Mouse (Mus musculus) forebrain, embryonic 13.5 days (tissue): ENCODE measurements around the gene Camta1. TPM values are rescaled to one million over a fixed set of nuclear protein-coding genes. Genes with fewer than 3 reads are reported as not detected.

Source experiments
- ATAC-seq: fragments of 200-750 bp; cut with Nextera tagmentation; 2 replicates; pipeline ENCODE4 v1.8.0; 2017
- H3K27ac ChIP-seq: fragments of 300-500 bp; sonication (generic); 2 replicates; pipeline ENCODE4 v1.5.1; 2015; ENCODE audit warnings: inconsistent platforms, mild to moderate bottlenecking, moderate library complexity
- H3K27me3 ChIP-seq: fragments of 300-500 bp; sonication (generic); 2 replicates; pipeline ENCODE4 v1.6.1; 2015; ENCODE audit warnings: mild to moderate bottlenecking, inconsistent platforms
- H3K36me3 ChIP-seq: fragments of 300-500 bp; sonication (generic); 2 replicates; pipeline ENCODE4 v1.6.1; 2015; ENCODE audit warnings: mild to moderate bottlenecking, inconsistent platforms; ENCODE audit not compliant: poor library complexity, severe bottlenecking
- H3K4me1 ChIP-seq: fragments of 300-500 bp; sonication (generic); 2 replicates; pipeline ENCODE4 v1.6.1; 2015; ENCODE audit warnings: inconsistent platforms
- H3K4me2 ChIP-seq: fragments of 300-500 bp; sonication (generic); 2 replicates; pipeline ENCODE4 v1.6.1; 2015; ENCODE audit warnings: inconsistent platforms, mild to moderate bottlenecking, moderate library complexity
- H3K4me3 ChIP-seq: fragments of 300-500 bp; sonication (generic); 2 replicates; pipeline ENCODE4 v1.5.1; 2015; ENCODE audit warnings: mild to moderate bottlenecking, inconsistent platforms
- H3K9ac ChIP-seq: fragments of 300-500 bp; sonication (generic); 2 replicates; pipeline ENCODE4 v1.6.1; 2015; ENCODE audit warnings: mild to moderate bottlenecking, inconsistent platforms
- H3K9me3 ChIP-seq: fragments of 300-500 bp; sonication (generic); replicated peaks from 2 replicates; pipeline ENCODE4 v1.6.1; 2016; ENCODE audit warnings: inconsistent platforms
- WGBS: fragments of 180-500 bp; shearing (Covaris S2); methylation state at CpG from one replicate; pipeline ENCODE4 v1.1.7; 2015; 5-methylcytosine and 5-hydroxymethylcytosine counted together
- polyA plus RNA-seq: library from polyadenylated mRNA; unstranded; fragments of >200 nt; fragmentation: Nextera tagmentation; extraction: Ambion mirVana; gene quantifications from 2 replicates; pipeline ENCODE4 v1.2.1, GENCODE M21; 2015

The Camta1 gene
- polyA plus RNA-seq, 1 experiment from 2014 or later: 150 TPM

DNA sequence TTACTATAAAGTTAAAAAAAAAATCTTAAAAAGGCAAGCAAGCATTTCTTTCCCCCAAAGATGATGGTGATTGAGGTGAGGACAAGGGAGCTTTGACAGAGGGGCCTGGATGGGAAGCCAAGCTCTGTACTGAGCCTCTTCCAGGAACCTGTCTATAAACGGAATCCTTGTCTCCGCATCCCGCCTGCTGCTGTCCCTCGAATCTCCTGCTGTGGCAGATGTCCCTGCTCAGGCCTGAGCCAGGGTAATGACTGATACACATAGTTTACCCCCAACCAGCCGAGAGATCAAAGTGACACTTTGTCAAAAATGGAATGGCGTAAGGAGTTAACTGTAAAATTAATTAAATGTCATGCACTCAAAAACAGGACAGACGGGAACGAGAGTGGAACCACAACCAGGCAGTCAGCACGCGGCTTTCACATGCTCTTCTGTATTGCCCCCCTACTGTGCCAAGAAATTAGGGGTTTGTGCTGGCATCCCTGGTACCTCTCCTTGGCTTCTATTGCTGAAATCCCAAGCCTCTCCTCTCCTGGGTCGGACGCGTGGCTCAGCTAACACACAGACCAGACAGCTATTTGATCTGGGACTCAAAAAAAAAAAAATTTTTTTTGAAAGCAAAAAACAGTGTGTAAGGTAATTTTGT, 37.0 kb upstream of the Camta1 start:
- Histone ChIP-seq H3K4me1 (no peaks in the 10 kb centered on the region), H3K4me3 (no peak overlapping the region), H3K36me3 (no peaks in the 10 kb centered on the region), H3K9ac (no peak overlapping the region; the same call in 1 of the 2 replicates), H3K4me2 (no peak overlapping the region), H3K9me3 (0 out of 2 replicates have a peak, but pooled peaks cover 8% of the 10 kb centered on the region), H3K27me3 (0 out of 2 replicates have a peak, but pooled peaks cover 7% of the 10 kb centered on the region), H3K27ac (no peak overlapping the region)
- no peak for ATAC-seq
- 56% methylated on average over 13 of the region's 13 CpGs for WGBS

DNA sequence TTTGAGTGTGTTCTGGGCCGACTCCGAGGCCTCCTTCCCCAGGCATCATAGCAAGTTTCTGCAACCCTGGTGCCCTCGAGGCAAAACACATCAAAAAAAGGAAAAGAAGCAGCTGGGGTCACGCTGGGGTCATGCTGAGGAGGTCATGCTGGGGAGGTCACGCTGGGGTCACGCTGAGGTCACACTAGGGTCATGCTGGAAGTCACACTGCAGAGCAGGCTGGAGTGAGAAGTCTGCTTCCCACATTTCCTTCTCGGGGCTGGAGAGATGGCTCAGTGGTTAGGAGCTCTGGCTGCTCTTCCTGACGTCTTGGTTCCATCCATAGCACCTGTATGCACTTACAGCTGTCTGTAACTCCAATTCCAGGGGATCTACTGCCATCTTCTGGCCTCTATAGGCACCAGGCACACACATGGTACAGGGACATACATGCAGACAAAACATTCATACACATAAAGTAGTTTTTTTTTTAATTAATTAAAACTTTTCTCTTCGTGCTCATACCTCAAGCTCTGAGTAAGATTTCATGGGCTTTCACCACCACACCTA, 35.5 kb upstream of the Camta1 start:
- no peaks in the 10 kb centered on the region for H3K27me3 ChIP-seq
- H3K9ac ChIP-seq: no peak overlapping the region
- H3K27ac ChIP-seq: no peak overlapping the region
- WGBS: 73% methylated on average over 9 of the region's 9 CpGs
- H3K4me3 ChIP-seq: no peak overlapping the region
- no peaks in the 10 kb centered on the region for H3K36me3 ChIP-seq
- H3K4me2 ChIP-seq: no peak overlapping the region
- no peaks in the 10 kb centered on the region for H3K4me1 ChIP-seq
- ATAC-seq: no peak
- 0 out of 2 replicates have a peak, but pooled peaks cover 8% of the 10 kb centered on the region for H3K9me3 ChIP-seq

DNA sequence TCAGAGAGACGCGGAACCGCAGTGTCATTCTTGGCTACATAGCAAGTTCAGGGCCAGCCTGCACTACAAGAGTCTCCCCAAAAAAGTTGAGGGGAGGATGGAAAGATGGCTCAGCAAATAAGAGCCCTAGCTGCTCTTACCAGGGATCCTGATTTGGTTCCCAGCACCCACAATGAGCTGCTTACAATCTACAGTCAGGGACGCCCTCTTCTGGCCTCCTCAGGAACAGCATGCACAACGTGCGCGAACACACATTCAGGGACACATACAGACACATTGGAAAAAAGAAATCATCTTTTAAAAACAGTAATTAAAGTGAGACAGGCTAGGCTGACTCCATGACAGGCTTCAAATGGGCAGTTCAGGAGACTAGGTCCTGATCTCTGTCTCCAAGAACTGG, 33.9 kb upstream of the Camta1 start:
- H3K36me3 ChIP-seq: no peaks in the 10 kb centered on the region
- no peaks in the 10 kb centered on the region for H3K27me3 ChIP-seq
- 87% methylated on average over 7 of the region's 7 CpGs for WGBS
- no peaks in the 10 kb centered on the region for H3K4me1 ChIP-seq
- H3K9me3 ChIP-seq: 0 out of 2 replicates have a peak, but pooled peaks cover 8% of the 10 kb centered on the region
- H3K4me3 ChIP-seq: no peak overlapping the region
- ATAC-seq: no peak
- no peak overlapping the region for H3K27ac ChIP-seq
- no peak overlapping the region for H3K9ac ChIP-seq
- no peak overlapping the region for H3K4me2 ChIP-seq

DNA sequence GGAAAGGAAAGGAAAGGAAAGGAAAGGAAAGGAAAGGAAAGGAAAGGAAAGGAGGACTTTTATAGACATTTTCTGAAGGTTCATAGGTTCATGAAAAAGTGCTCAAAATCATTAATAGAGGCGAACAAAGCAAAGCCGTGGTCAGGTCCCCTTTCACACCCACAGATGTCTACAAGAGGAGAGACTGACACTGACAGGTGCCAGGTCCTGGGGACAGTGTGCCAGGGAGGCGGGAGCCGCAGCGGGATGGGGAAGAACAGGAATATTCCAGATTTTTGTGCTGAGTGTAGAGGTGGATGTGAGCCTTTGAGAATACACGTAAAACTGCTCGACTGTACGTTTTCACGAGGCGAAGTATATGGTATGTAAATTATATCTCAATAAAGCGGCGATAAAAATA, 33.2 kb upstream of the Camta1 start:
- Histone ChIP-seq H3K4me2 (no peak overlapping the region), H3K9ac (no peak overlapping the region), H3K27me3 (no peaks in the 10 kb centered on the region), H3K4me3 (no peak overlapping the region), H3K27ac (no peak overlapping the region), H3K9me3 (0 out of 2 replicates have a peak, but pooled peaks cover 8% of the 10 kb centered on the region), H3K36me3 (no peaks in the 10 kb centered on the region), H3K4me1 (no peaks in the 10 kb centered on the region)
- 95% methylated on average over 12 of the region's 12 CpGs for WGBS
- no peak for ATAC-seq

DNA sequence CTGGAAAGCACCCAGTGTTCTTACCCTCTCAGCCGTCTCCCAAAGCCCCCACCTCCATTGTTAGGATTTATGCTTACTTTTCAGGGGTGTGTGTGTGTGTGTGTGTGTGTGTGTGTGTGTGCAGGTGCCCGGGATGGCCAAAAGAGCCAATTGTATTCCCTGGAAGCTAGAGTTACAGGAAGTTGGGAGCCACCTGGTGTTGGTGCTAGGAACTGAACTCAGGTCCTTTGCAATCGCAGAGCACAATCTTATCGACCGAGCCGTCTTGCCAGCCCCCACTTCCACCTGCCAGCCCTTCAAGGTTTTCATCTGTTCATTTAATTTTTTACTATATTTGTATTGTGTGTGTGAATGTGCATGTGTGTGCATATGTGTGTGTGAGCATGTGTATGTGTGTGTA, 31.6 kb upstream of the Camta1 start:
- Histone ChIP-seq H3K4me2 (no peak overlapping the region), H3K4me1 (no peaks in the 10 kb centered on the region), H3K27ac (no peak overlapping the region), H3K9ac (no peak overlapping the region), H3K4me3 (no peak overlapping the region), H3K36me3 (no peaks in the 10 kb centered on the region), H3K9me3 (0 out of 2 replicates have a peak, but pooled peaks cover 8% of the 10 kb centered on the region), H3K27me3 (no peaks in the 10 kb centered on the region)
- ATAC-seq: no peak
- 75% methylated on average over 6 of the region's 6 CpGs for WGBS

DNA sequence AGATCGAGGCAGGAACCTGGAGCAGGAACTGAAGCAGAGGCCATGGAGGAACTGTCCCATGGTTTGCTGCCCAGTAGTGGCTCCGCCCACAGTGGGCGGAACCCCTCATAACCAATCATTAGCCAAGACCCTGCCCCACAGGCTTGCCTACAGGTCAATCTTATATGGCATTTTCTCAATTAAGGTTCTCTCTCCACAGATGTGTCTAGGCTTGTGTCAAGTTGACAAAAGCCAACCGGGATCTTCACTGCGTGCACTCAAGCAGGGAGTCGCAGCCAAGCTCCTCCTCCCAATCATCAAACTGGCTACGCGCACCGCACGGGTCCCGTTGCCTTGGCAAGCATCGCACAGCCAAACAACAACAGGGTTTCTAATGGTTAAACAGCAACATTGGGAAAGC, 19.9 kb upstream of the Camta1 start:
- H3K9ac ChIP-seq: no peak overlapping the region
- H3K27me3 ChIP-seq: peaks cover 3% of the 10 kb centered on the region; the same call in 1 of the 2 replicates
- H3K4me1 ChIP-seq: no peaks in the 10 kb centered on the region
- H3K9me3 ChIP-seq: peaks cover 3% of the 10 kb centered on the region; the same call in 1 of the 2 replicates
- WGBS: 90% methylated on average over 12 of the region's 12 CpGs
- ATAC-seq: no peak
- H3K36me3 ChIP-seq: no peaks in the 10 kb centered on the region
- no peak overlapping the region for H3K4me3 ChIP-seq
- no peak overlapping the region for H3K27ac ChIP-seq
- no peak overlapping the region for H3K4me2 ChIP-seq

DNA sequence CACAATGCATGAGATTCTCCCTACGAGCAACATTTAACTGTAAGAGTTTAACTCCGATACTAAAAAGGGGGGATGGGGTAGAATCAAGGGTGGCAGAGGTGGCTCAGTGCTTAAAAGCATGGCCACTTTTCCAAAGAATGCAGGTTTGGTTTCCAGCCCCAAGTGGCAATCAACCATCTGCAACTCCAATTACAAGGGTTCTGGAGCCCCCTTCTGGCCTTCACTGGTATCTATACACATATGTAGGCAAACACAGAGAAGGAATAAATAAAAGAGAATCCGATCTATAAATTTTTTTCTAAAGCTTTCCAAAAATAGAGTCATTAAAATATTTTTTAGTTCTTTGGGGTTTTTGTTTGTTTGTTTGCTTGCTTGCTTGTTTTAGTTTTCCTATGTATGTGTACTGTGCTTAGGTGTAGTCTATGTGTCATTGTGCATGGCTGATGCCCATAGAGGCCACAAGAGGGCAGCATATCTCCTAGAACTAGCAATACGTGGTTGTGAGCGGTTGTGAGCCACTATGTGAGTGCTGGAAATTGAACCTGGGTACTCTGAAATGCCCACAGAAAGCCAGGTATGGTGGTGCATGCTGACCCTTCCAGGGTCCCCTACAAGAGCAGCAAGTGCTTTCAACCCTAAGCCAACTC, 18.5 kb upstream of the Camta1 start:
- no peak overlapping the region for H3K4me2 ChIP-seq
- no peaks in the 10 kb centered on the region; the same call in 1 of the 2 replicates for H3K4me1 ChIP-seq
- H3K36me3 ChIP-seq: no peaks in the 10 kb centered on the region
- H3K9me3 ChIP-seq: peaks cover 3% of the 10 kb centered on the region; the same call in 1 of the 2 replicates
- H3K27me3 ChIP-seq: peaks cover 9% of the 10 kb centered on the region; the same call in 1 of the 2 replicates
- no peak overlapping the region for H3K27ac ChIP-seq
- ATAC-seq: no peak
- H3K9ac ChIP-seq: no peak overlapping the region
- WGBS: 76% methylated on average over 5 of the region's 5 CpGs
- H3K4me3 ChIP-seq: no peak overlapping the region

DNA sequence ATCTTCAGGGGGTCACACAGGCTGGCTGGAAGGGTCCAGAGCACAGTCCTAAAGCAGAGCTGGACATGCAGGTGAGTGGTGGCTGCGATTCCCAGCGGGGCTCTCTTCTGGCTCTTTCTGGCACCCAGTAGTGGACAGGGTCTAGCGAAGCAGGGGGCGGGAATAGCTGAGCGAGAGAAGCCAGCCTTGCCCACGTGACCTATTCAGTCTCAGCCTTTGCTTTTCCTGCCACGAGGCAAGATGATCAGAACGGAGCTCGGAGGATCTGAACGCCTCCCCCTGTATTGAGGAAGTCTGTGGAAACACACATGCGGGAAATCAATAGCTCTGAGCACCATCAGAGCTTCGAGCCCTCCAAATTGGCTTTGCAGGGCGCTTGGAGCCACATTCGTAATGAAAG, 14.7 kb upstream of the Camta1 start:
- H3K4me3 ChIP-seq: no peak overlapping the region
- H3K4me2 ChIP-seq: 0 out of 2 replicates have a peak overlapping the region, but pooled peaks have one; percentile 16
- WGBS: 56% methylated on average over 14 of the region's 14 CpGs
- H3K9me3 ChIP-seq: peaks cover 3% of the 10 kb centered on the region; the same call in 1 of the 2 replicates
- H3K36me3 ChIP-seq: no peaks in the 10 kb centered on the region
- H3K27me3 ChIP-seq: peaks cover 13% of the 10 kb centered on the region; the same call in 1 of the 2 replicates
- H3K4me1 ChIP-seq: no peaks in the 10 kb centered on the region; the same call in 1 of the 2 replicates
- no peak overlapping the region for H3K9ac ChIP-seq
- no peak for ATAC-seq
- H3K27ac ChIP-seq: no peak overlapping the region

DNA sequence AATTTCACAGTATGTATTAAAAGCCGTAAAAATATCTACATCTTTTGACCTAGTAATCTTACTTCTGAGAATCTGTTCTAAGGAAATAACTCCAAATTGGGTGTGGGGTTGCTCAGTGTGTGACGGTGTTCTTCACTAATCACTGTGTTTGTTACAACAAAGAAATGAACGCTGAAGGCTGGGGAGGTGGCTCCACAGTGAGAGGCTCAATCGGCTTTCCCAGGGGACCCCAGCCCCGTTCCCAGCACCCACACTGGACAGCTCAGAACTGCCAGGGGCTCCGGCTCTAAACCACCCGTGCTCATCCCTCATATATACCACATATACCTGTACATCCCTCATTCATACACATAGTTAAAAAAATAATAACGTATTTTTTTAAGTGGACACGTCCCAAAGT, 1.8 kb upstream of the Camta1 start:
- H3K9ac ChIP-seq: peak overlapping the region; percentile 71; the same call in 1 of the 2 replicates
- ATAC-seq: no peak
- 50% methylated on average over 9 of the region's 9 CpGs for WGBS

DNA sequence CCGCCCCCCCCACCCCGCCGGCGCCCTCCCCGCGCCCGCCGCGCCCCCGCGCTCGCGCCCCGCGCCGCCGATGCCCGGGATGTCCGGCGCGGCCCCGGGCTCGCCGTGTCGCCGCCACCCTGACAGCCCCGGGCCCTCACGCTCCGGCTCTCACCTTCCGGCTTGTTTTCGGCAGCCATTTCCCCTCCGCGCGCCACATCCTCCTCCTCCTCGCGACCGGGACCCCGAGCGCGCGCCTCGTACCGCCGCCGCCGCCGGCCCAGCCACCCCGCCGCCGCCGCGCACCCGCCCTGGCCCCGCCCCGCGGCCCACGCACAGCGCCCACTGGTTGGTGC, 238 bp downstream of the Camta1 start:
- ATAC-seq: no peak
- Histone ChIP-seq H3K9ac (peak overlapping the region; percentile 80), H3K4me1 (peaks cover 22% of the 10 kb centered on the region), H3K4me2 (peak overlapping the region; percentile 91), H3K27me3 (no peaks in the 10 kb centered on the region), H3K27ac (peak overlapping the region; percentile 70; the same call in 1 of the 2 replicates), H3K36me3 (peaks cover 9% of the 10 kb centered on the region; the same call in 1 of the 2 replicates), H3K4me3 (peak overlapping the region; percentile 75), H3K9me3 (no peaks in the 10 kb centered on the region)
- 1% methylated on average over 20 of the region's 58 CpGs for WGBS

More for the DNA sequence above, 1.8 kb upstream of the Camta1 start:
- Histone ChIP-seq H3K27me3 (no peaks in the 10 kb centered on the region), H3K9me3 (no peaks in the 10 kb centered on the region), H3K4me3 (peak overlapping the region; percentile 75; the same call in 1 of the 2 replicates), H3K4me2 (peak overlapping the region; percentile 80), H3K4me1 (peaks cover 22% of the 10 kb centered on the region), H3K27ac (no peak overlapping the region), H3K36me3 (peaks cover 4% of the 10 kb centered on the region; the same call in 1 of the 2 replicates)

DNA sequence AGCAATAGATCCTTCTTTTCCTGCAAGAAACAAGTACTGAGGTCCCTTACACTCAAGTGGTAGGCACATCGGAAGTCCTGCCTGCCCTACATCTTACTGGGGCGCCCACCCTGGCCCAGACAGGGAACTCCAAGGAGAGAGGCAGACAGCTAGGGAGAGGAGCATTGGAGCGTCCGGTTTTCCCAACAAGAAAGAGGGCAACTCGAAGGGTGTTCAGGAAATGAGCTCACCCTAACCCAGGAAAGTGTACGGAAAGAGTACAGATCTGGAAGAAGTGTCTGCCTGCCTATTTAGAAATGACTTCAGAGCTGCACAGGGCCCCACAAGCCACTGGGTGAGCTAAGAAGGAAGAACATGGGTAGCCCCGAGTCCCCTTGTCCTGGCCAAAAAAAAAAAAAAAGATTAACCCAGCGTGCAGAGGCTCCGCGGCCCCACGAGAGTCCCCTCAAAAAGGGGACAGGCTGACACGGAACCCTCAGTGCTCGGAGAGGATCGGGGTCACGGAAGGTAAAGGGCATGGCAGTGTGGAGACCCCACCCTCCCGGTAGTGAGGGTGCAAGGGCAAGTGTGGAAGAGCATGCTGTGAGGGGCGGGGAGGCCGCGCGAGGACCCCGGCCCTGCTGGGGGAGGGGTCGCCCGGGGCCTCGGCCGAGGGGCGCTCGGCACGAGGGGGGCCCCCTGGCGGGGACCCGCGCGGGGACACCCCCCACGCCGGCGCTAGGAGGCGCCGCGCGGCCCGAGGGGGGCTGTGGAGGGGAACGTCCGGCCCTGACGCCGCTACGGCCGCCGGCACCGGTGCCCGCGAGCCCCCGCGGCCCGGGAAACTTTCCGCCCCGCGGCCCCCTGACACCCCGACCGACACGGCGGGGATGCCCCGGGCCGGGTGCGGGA, 990 bp downstream of the Camta1 start:
- peaks cover 9% of the 10 kb centered on the region; the same call in 1 of the 2 replicates for H3K36me3 ChIP-seq
- WGBS: 3% methylated on average over 48 of the region's 63 CpGs
- no peaks in the 10 kb centered on the region for H3K9me3 ChIP-seq
- peak overlapping the region; percentile 75 for H3K4me3 ChIP-seq
- no peaks in the 10 kb centered on the region for H3K27me3 ChIP-seq
- ATAC-seq: no peak
- peaks cover 22% of the 10 kb centered on the region for H3K4me1 ChIP-seq
- no peak overlapping the region for H3K27ac ChIP-seq
- H3K9ac ChIP-seq: peak overlapping the region; percentile 80
- H3K4me2 ChIP-seq: peak overlapping the region; percentile 91
